In genomic region chr1:155698373-155699159, GRCm38 (mm10) we compare ENCODE assay signal across 9 mouse cellular contexts. TPM values are rescaled to one million over a fixed set of nuclear protein-coding genes. Genes with fewer than 3 reads are reported as not detected.
DNase-seq lines count a peak whose midpoint lies in the region; ATAC-seq and TF ChIP-seq lines count a peak whose summit lies in the region.
"Had no signal": no experiment of that assay in that cellular context is flagged by ENCODE, and none has a peak within 500 bp of the region (broad histone marks: within the 10 kb centered on the region; RNA-seq: fewer than 3 reads in every experiment).

No protein-coding gene starts in this region.

- H3K79me2 ChIP-seq in myocyte (ENCODE audit: control insufficient read depth, insufficient read depth) = no peaks in the 10 kb centered on the region

- no peaks in the 10 kb centered on the region for H3K9me3 ChIP-seq in hindbrain, embryonic 15.5 days
- H3K9me3 ChIP-seq in hindbrain, embryonic 10.5 days = no peaks in the 10 kb centered on the region
- no peaks in the 10 kb centered on the region for H3K9me3 ChIP-seq in kidney, embryonic 16.5 days (ENCODE audit: low read length)

- no peak overlapping the region for H3K4me3 ChIP-seq in hindbrain, embryonic 15.5 days
- H3K4me3 ChIP-seq in hindbrain, embryonic 10.5 days = no peak overlapping the region
- H3K4me3 ChIP-seq in kidney, embryonic 16.5 days (ENCODE audit: low read length) = no peak overlapping the region
- H3K4me3 ChIP-seq in myocyte = no peak overlapping the region

- ATAC-seq in hindbrain, embryonic 15.5 days (ENCODE audit: low FRiP score, low read depth) = peak; percentile 55; the same call in 1 of the 2 replicates
- peak; percentile 59 for ATAC-seq in kidney, embryonic 16.5 days (ENCODE audit: low FRiP score, low TSS enrichment)

- peaks cover 13% of the 10 kb centered on the region for H3K4me1 ChIP-seq in hindbrain, embryonic 15.5 days (replicated peaks)
- peaks cover 7% of the 10 kb centered on the region for H3K4me1 ChIP-seq in hindbrain, embryonic 10.5 days (replicated peaks)
- peaks cover 6% of the 10 kb centered on the region; the same call in 1 of the 2 replicates for H3K4me1 ChIP-seq in kidney, embryonic 16.5 days (ENCODE audit: insufficient read depth, low read length)

- H3K36me3 ChIP-seq in hindbrain, embryonic 15.5 days = no peaks in the 10 kb centered on the region
- no peaks in the 10 kb centered on the region for H3K36me3 ChIP-seq in hindbrain, embryonic 10.5 days
- H3K36me3 ChIP-seq in kidney, embryonic 16.5 days (ENCODE audit: insufficient read depth, low read length) = no peaks in the 10 kb centered on the region
- H3K36me3 ChIP-seq in myocyte (ENCODE audit: control insufficient read depth, insufficient read depth) = no peaks in the 10 kb centered on the region

- peak overlapping the region; percentile 21; the same call in 1 of the 2 replicates for H3K4me2 ChIP-seq in hindbrain, embryonic 15.5 days
- 0 out of 2 replicates have a peak overlapping the region, but pooled peaks have one; percentile 16 for H3K4me2 ChIP-seq in kidney, embryonic 16.5 days (replicated peaks; ENCODE audit: low read depth, low read length)
- H3K4me2 ChIP-seq in myocyte (ENCODE audit: low read depth) = no peak overlapping the region

- H3ac ChIP-seq in myocyte (ENCODE audit: control insufficient read depth, insufficient read length) = no peak overlapping the region

- no peaks in the 10 kb centered on the region for H3K27me3 ChIP-seq in hindbrain, embryonic 15.5 days
- H3K27me3 ChIP-seq in hindbrain, embryonic 10.5 days (ENCODE audit: insufficient read depth, poor library complexity, severe bottlenecking) = no peaks in the 10 kb centered on the region
- H3K27me3 ChIP-seq in kidney, embryonic 16.5 days (ENCODE audit: insufficient read depth, low read length) = no peaks in the 10 kb centered on the region
- no peaks in the 10 kb centered on the region for H3K27me3 ChIP-seq in myocyte (ENCODE audit: control insufficient read depth, insufficient read depth, insufficient read length)

- TF ChIP-seq POLR2A in myocyte (IDR thresholded peaks at IDR 0.05; ENCODE audit: insufficient read length, low read depth) = no peak

- no peak for DNase-seq in hindbrain, embryonic 10.5 days (ENCODE audit: low spot score)
- DNase-seq in cerebellum, adult 9-10 months = peak; percentile 48
- no peak for DNase-seq in spleen, adult 18-20 months
- DNase-seq in heart, adult 11 months = no peak
- no peak for DNase-seq in thymus, postnatal 14 days

- WGBS in hindbrain, embryonic 15.5 days = 48% methylated on average over 17 of the region's 17 CpGs
- 69% methylated on average over 17 of the region's 17 CpGs for WGBS in hindbrain, embryonic 10.5 days
- 33% methylated on average over 17 of the region's 17 CpGs for WGBS in kidney, embryonic 16.5 days

- no peak overlapping the region for H3K9ac ChIP-seq in hindbrain, embryonic 15.5 days
- no peak overlapping the region for H3K9ac ChIP-seq in kidney, embryonic 16.5 days (replicated peaks; ENCODE audit: low read length)

- H3K27ac ChIP-seq in hindbrain, embryonic 15.5 days (replicated peaks) = no peak overlapping the region; the same call in 1 of the 2 replicates
- no peak overlapping the region for H3K27ac ChIP-seq in hindbrain, embryonic 10.5 days
- H3K27ac ChIP-seq in kidney, embryonic 16.5 days (ENCODE audit: low read length) = no peak overlapping the region
- H3K27ac ChIP-seq: kidney, postnatal 0 days had no signal

TF ChIP-seq in myocyte, 11 proteins besides CTCF, POLR2A, EP300 and RAD21:
- no peak for TF ChIP-seq CEBPB (IDR thresholded peaks at IDR 0.05; ENCODE audit: insufficient read depth, poor library complexity, severe bottlenecking)
- TF ChIP-seq MYOG (IDR thresholded peaks at IDR 0.05; ENCODE audit: control insufficient read depth in 1 of 3, insufficient read depth in 1 of 3, insufficient read length in 2 of 3, low read depth in 2 of 3) = peak in 2 of 3 experiments; percentile 8 to 19
- peak in 1 of 3 experiments; percentile 27 for TF ChIP-seq MYOD1 (IDR thresholded peaks at IDR 0.05; ENCODE audit: control insufficient read depth in 1 of 3, insufficient read length in 2 of 3, low read depth in 2 of 3)

RNA-seq across cellular contexts. Expression of gene Lhx4, which starts 52.9 kb away (rescaled TPM):
- 2.3 and 3.5 TPM in 2 replicates for polyA plus RNA-seq in hindbrain, embryonic 15.5 days (2015; fragmentation: Nextera tagmentation; extraction: Ambion mirVana)
- 5.7 and 11.6 TPM in 2 replicates for polyA plus RNA-seq in hindbrain, embryonic 10.5 days (2016; fragmentation: Nextera tagmentation; extraction: Ambion mirVana)
- not detected in 2 replicates for polyA plus RNA-seq in kidney, embryonic 16.5 days (2015; fragmentation: Nextera tagmentation; extraction: Ambion mirVana)
- polyA plus RNA-seq in myocyte (2012; fragmentation: generic; extraction: Trizol) = 0.01 TPM
- polyA plus RNA-seq: kidney, postnatal 0 days had no signal
